Mouse (Mus musculus) erythroblast, embryonic 14.5 days (primary cell): ENCODE measurements around the gene Gm20479. TPM values are rescaled to one million over a fixed set of nuclear protein-coding genes. Genes with fewer than 3 reads are reported as not detected.

Experiments
- H3K27me3 ChIP-seq: 2 replicates; pipeline ENCODE4 v1.6.1; 2012; ENCODE audit warnings: inconsistent platforms; ENCODE audit not compliant: control insufficient read depth
- H3K36me3 ChIP-seq: 2 replicates; pipeline ENCODE4 v1.6.1; 2012; ENCODE audit warnings: mild to moderate bottlenecking, inconsistent platforms; ENCODE audit not compliant: control insufficient read depth
- H3K4me1 ChIP-seq: 2 replicates; pipeline ENCODE4 v1.6.1; 2012; ENCODE audit warnings: inconsistent platforms; ENCODE audit not compliant: control insufficient read depth
- H3K4me3 ChIP-seq: replicated peaks from 2 replicates; pipeline ENCODE3; 2012; ENCODE audit warnings: moderate library complexity, mild to moderate bottlenecking, inconsistent platforms
- H3K9me3 ChIP-seq: 2 replicates; pipeline ENCODE4 v1.6.1; 2012; ENCODE audit warnings: low read length, inconsistent platforms, mixed read lengths; ENCODE audit not compliant: control insufficient read depth
- GATA1 ChIP-seq: IDR thresholded peaks from 2 replicates; pipeline ENCODE4 v1.6.1; 2012; ENCODE audit warnings: low read length, inconsistent platforms, mixed read lengths
- TAL1 ChIP-seq: IDR thresholded peaks from 3 replicates; pipeline ENCODE4 v1.6.1; 2012; ENCODE audit warnings: low read length, inconsistent platforms, mixed read lengths
- polyA plus RNA-seq: library from polyadenylated mRNA; stranded (reverse); fragments of >175 nt; gene quantifications from 2 replicates; pipeline ENCODE4 v1.2.3, GENCODE M21; 2012

Gene Gm20479
- polyA plus RNA-seq, 1 experiment, result not detected

GRCm38 (mm10) chr7:27359162-27359561, 1.9 kb upstream of the Gm20479 start:
- Histone ChIP-seq H3K36me3 (no peaks in the 10 kb centered on the region), H3K9me3 (peaks cover 14% of the 10 kb centered on the region; the same call in 1 of the 2 replicates), H3K4me1 (peaks cover 45% of the 10 kb centered on the region), H3K4me3 (no peak overlapping the region), H3K27me3 (peaks cover 52% of the 10 kb centered on the region)
- TF ChIP-seq TAL1 (no peak), GATA1 (no peak)

- TF ChIP-seq TAL1 (no peak), GATA1 (no peak)
- peaks cover 7% of the 10 kb centered on the region; the same call in 1 of the 2 replicates for H3K9me3 ChIP-seq
- H3K36me3 ChIP-seq, result peaks cover 8% of the 10 kb centered on the region
- H3K27me3 ChIP-seq, result peaks cover 37% of the 10 kb centered on the region
- peaks cover 50% of the 10 kb centered on the region for H3K4me1 ChIP-seq
- no peak overlapping the region for H3K4me3 ChIP-seq
Measured at GRCm38 (mm10) chr7:27357595-27357978, 368 bp upstream of the Gm20479 start.

GRCm38 (mm10) chr7:27356248-27356647, 971 bp downstream of the Gm20479 start:
- peak overlapping the region; percentile 72 for H3K4me3 ChIP-seq
- H3K27me3 ChIP-seq, result peaks cover 25% of the 10 kb centered on the region
- peaks cover 45% of the 10 kb centered on the region for H3K4me1 ChIP-seq
- TF ChIP-seq GATA1, result no peak
- H3K9me3 ChIP-seq, result peaks cover 7% of the 10 kb centered on the region; the same call in 1 of the 2 replicates
- H3K36me3 ChIP-seq, result peaks cover 19% of the 10 kb centered on the region

GRCm38 (mm10) chr7:27355745-27356240, 1.4 kb downstream of the Gm20479 start, which contains the start of gene Shkbp1:
Gene Shkbp1 (minus strand): TSS chr7:27356019.
- peak within 1 kb of the TSS; percentile 72 for H3K4me3 ChIP-seq
- H3K9me3 ChIP-seq, result peaks cover 7% of the 10 kb centered on the region; the same call in 1 of the 2 replicates
- H3K36me3 ChIP-seq, result peaks cover 21% of the 10 kb centered on the region
- TF ChIP-seq GATA1 (no peak), TAL1 (no peak)
- H3K27me3 ChIP-seq, result peaks cover 25% of the 10 kb centered on the region
- H3K4me1 ChIP-seq, result peaks cover 41% of the 10 kb centered on the region

GRCm38 (mm10) chr7:27355261-27355660, 2.0 kb downstream of the Gm20479 start:
- peak overlapping the region; percentile 72 for H3K4me3 ChIP-seq

GRCm38 (mm10) chr7:27354783-27355182, 2.4 kb downstream of the Gm20479 start:
- H3K36me3 ChIP-seq, result peaks cover 31% of the 10 kb centered on the region
- peaks cover 7% of the 10 kb centered on the region; the same call in 1 of the 2 replicates for H3K9me3 ChIP-seq
- TF ChIP-seq TAL1, result no peak
- TF ChIP-seq GATA1, result peak; percentile 42; the same call in 1 of the 2 replicates
- H3K4me3 ChIP-seq, result peak overlapping the region; percentile 72
- peaks cover 39% of the 10 kb centered on the region for H3K4me1 ChIP-seq
- H3K27me3 ChIP-seq, result peaks cover 23% of the 10 kb centered on the region

More at GRCm38 (mm10) chr7:27355261-27355660, 2.0 kb downstream of the Gm20479 start:
- H3K27me3 ChIP-seq, result peaks cover 25% of the 10 kb centered on the region
- peaks cover 39% of the 10 kb centered on the region for H3K4me1 ChIP-seq
- TF ChIP-seq TAL1 (no peak), GATA1 (no peak)
- peaks cover 26% of the 10 kb centered on the region for H3K36me3 ChIP-seq
- H3K9me3 ChIP-seq, result peaks cover 7% of the 10 kb centered on the region; the same call in 1 of the 2 replicates

- Histone ChIP-seq H3K4me1 (peaks cover 39% of the 10 kb centered on the region), H3K27me3 (peaks cover 17% of the 10 kb centered on the region), H3K4me3 (peak overlapping the region; percentile 72), H3K9me3 (peaks cover 2% of the 10 kb centered on the region; the same call in 1 of the 2 replicates), H3K36me3 (peaks cover 34% of the 10 kb centered on the region)
- TF ChIP-seq GATA1 (no peak), TAL1 (no peak)
Measured at GRCm38 (mm10) chr7:27354144-27354543, 3.1 kb downstream of the Gm20479 start.

GRCm38 (mm10) chr7:27345444-27345843, 11.8 kb downstream of the Gm20479 start:
- Histone ChIP-seq H3K36me3 (peaks cover 56% of the 10 kb centered on the region), H3K4me3 (no peak overlapping the region), H3K27me3 (peaks cover 2% of the 10 kb centered on the region), H3K9me3 (no peaks in the 10 kb centered on the region), H3K4me1 (no peaks in the 10 kb centered on the region)
- TF ChIP-seq GATA1 (no peak), TAL1 (no peak)

- H3K27me3 ChIP-seq, result peaks cover 29% of the 10 kb centered on the region
- no peak overlapping the region for H3K4me3 ChIP-seq
- TF ChIP-seq GATA1, result no peak
- no peak for TF ChIP-seq TAL1
- H3K36me3 ChIP-seq, result peaks cover 33% of the 10 kb centered on the region
- H3K4me1 ChIP-seq, result peaks cover 2% of the 10 kb centered on the region
- no peaks in the 10 kb centered on the region for H3K9me3 ChIP-seq
Measured at GRCm38 (mm10) chr7:27342595-27342994, 14.6 kb downstream of the Gm20479 start.

GRCm38 (mm10) chr7:27339519-27339918, 17.7 kb downstream of the Gm20479 start:
- Histone ChIP-seq H3K4me1 (peaks cover 12% of the 10 kb centered on the region), H3K9me3 (no peaks in the 10 kb centered on the region; the same call in 1 of the 2 replicates), H3K36me3 (peaks cover 17% of the 10 kb centered on the region), H3K4me3 (no peak overlapping the region), H3K27me3 (peaks cover 59% of the 10 kb centered on the region)
- no peak for TF ChIP-seq TAL1
